Mouse (Mus musculus): ENCODE results near the gene Dab2ip.

DNA sequence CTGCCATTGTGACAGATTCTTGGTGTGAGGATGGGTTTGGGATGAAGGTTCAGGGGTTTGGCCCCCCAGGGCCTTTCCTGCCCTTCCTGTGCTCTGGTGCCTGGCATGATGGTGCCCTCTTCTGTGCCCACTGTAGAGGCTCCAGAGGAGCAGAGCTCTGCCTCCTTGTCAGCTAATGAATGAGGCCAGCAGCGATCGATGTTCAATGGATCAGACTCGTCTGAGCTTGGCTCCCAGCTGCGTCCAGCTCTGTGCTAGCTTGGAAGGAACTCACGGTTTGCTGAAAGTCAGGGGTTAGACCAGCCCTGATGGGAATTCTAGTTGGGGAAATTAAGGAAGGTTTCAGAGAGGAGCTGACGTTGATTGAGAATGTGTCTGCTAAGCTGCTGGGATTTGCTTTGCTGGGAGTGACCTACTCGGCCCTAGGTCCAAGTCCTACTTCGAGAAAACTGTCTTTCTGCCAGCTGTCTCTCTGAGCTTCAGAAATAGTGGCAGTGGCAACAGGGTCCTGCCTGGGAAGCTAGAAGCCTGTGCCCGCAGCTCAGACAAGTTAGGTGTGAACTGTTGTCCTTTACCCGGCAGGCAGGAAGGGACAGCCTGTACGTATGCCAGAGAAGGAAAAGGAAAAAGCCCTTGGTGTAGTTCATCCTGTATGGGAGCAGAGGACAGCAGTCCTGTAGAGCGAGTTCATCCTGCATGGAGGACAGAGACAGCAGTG is 65.5 kb downstream of the Dab2ip start:
- TF ChIP-seq TCF12 (IDR thresholded peaks at IDR 0.05; ENCODE audit: low read depth, low read length) = no peak
- TF ChIP-seq JUND (IDR thresholded peaks at IDR 0.05; ENCODE audit: low read depth, low read length) = no peak
- TF ChIP-seq CTCF (IDR thresholded peaks at IDR 0.05 in 2 of 3, conservative IDR thresholded peaks at IDR 0.05 in 1 of 3; ENCODE audit: control insufficient read depth in 1 of 3, insufficient read depth in 1 of 3, low read depth in 2 of 3, low read length in 3 of 3, poor library complexity in 1 of 3, severe bottlenecking in 1 of 3) = no peak
- no peak for TF ChIP-seq SIN3A (IDR thresholded peaks at IDR 0.05; ENCODE audit: low read length)
- TF ChIP-seq EP300 (IDR thresholded peaks at IDR 0.05; ENCODE audit: low read depth in 1 of 2, low read length in 2 of 2) = no peak
- TF ChIP-seq ZNF384 (IDR thresholded peaks at IDR 0.05; ENCODE audit: low read depth, low read length) = no peak
- no peak for TF ChIP-seq CHD2 (IDR thresholded peaks at IDR 0.05; ENCODE audit: low read length)
- TF ChIP-seq POLR2AphosphoS2 (IDR thresholded peaks at IDR 0.05; ENCODE audit: low read length) = no peak
- no peak for TF ChIP-seq MXI1 (IDR thresholded peaks at IDR 0.05; ENCODE audit: low read depth, low read length)
- no peak for TF ChIP-seq POLR2A (IDR thresholded peaks at IDR 0.05; ENCODE audit: control insufficient read depth in 1 of 2, insufficient read depth in 1 of 2, low read depth in 1 of 2, low read length in 2 of 2, poor library complexity in 1 of 2)
